In genomic region chr9:106370620-106371383, GRCm38 (mm10) we compare ENCODE assay signal across 8 mouse cellular contexts. TPM values are rescaled to one million over a fixed set of nuclear protein-coding genes. Genes with fewer than 3 reads are reported as not detected.
DNase-seq lines count a peak whose midpoint lies in the region; ATAC-seq and TF ChIP-seq lines count a peak whose summit lies in the region.

No protein-coding gene starts in this region.

- peak overlapping the region; percentile 98 for H3K4me2 ChIP-seq in forebrain, postnatal 0 days (ENCODE audit: low read depth)
- H3K4me2 ChIP-seq in liver, embryonic 15.5 days, result peak overlapping the region; percentile 100

- intact Hi-C loops in heart, adult 2 months (cut with DNase I), result no loop called here
- intact Hi-C loops in heart, postnatal 14 days (cut with DNase I), result no loop called here

- DNase-seq in heart, adult 2 months, result peak in 1 of 2 experiments; percentile 64
- DNase-seq in heart, postnatal 14 days, result no peak
- DNase-seq in forebrain, postnatal 0 days, result no peak
- no peak for DNase-seq in embryo, embryonic 9.5 days (ENCODE audit: extremely low spot score)
- no peak for DNase-seq in right cerebral cortex, postnatal 36 days (ENCODE audit: low spot score in 2 of 2)

- TF ChIP-seq CTCF in heart, adult 2 months (IDR thresholded peaks at IDR 0.05), result no peak
- TF ChIP-seq CTCF in C2C12 (IDR thresholded peaks at IDR 0.05; ENCODE audit: control insufficient read depth, insufficient read depth, insufficient read length), result no peak
- no peak for TF ChIP-seq CTCF in forebrain, postnatal 0 days (IDR thresholded peaks at IDR 0.05; ENCODE audit: low read depth)

- TF ChIP-seq POLR2A in heart, adult 2 months (IDR thresholded peaks at IDR 0.05; ENCODE audit: insufficient read depth, low read depth, low read length), result no peak

- H3K79me2 ChIP-seq in heart, adult 2 months (replicated peaks; ENCODE audit: control insufficient read depth, insufficient read depth, low read length), result peaks cover 15% of the 10 kb centered on the region
- peaks cover 55% of the 10 kb centered on the region for H3K79me2 ChIP-seq in C2C12 (ENCODE audit: control insufficient read depth, insufficient read depth)

- H3K27me3 ChIP-seq in heart, adult 2 months (ENCODE audit: control insufficient read depth, insufficient read depth, low read length), result no peaks in the 10 kb centered on the region
- H3K27me3 ChIP-seq in C2C12 (ENCODE audit: control insufficient read depth, insufficient read depth, insufficient read length), result no peaks in the 10 kb centered on the region
- no peaks in the 10 kb centered on the region for H3K27me3 ChIP-seq in forebrain, postnatal 0 days (ENCODE audit: insufficient read depth, low read length)
- peaks cover 33% of the 10 kb centered on the region for H3K27me3 ChIP-seq in liver, embryonic 15.5 days

- H3K4me3 ChIP-seq in heart, adult 2 months, result peak overlapping the region; percentile 97
- H3K4me3 ChIP-seq in C2C12 (ENCODE audit: insufficient read depth, poor library complexity, severe bottlenecking), result peak overlapping the region; percentile 60
- H3K4me3 ChIP-seq in forebrain, postnatal 0 days (ENCODE audit: low read depth, low read length), result peak overlapping the region; percentile 78
- H3K4me3 ChIP-seq in liver, embryonic 15.5 days (replicated peaks), result peak overlapping the region; percentile 76; the same call in 1 of the 2 replicates

- peaks cover 8% of the 10 kb centered on the region for H3K36me3 ChIP-seq in heart, adult 2 months (ENCODE audit: control insufficient read depth, insufficient read depth, low read length)
- H3K36me3 ChIP-seq in C2C12 (ENCODE audit: control insufficient read depth, insufficient read depth), result peaks cover 23% of the 10 kb centered on the region
- H3K36me3 ChIP-seq in forebrain, postnatal 0 days (ENCODE audit: insufficient read depth), result peaks cover 25% of the 10 kb centered on the region
- peaks cover 20% of the 10 kb centered on the region; the same call in 1 of the 2 replicates for H3K36me3 ChIP-seq in liver, embryonic 15.5 days (replicated peaks)

- peaks cover 29% of the 10 kb centered on the region for H3K79me3 ChIP-seq in C2C12 (ENCODE audit: low read depth)

- H3ac ChIP-seq in C2C12 (ENCODE audit: control insufficient read depth, insufficient read length, low read depth), result peak overlapping the region; percentile 3

- peak overlapping the region; percentile 93 for H3K27ac ChIP-seq in heart, adult 2 months
- H3K27ac ChIP-seq in forebrain, postnatal 0 days (ENCODE audit: low read depth, low read length), result no peak overlapping the region
- H3K27ac ChIP-seq in liver, embryonic 15.5 days (replicated peaks), result 0 out of 2 replicates have a peak overlapping the region, but pooled peaks have one; percentile 31

- WGBS in heart, adult 2 months, result 40% methylated on average over 30 of the region's 30 CpGs
- WGBS in forebrain, postnatal 0 days, result 85% methylated on average over 30 of the region's 30 CpGs
- 81% methylated on average over 30 of the region's 30 CpGs for WGBS in liver, embryonic 15.5 days (ENCODE audit: insufficient replicate concordance)

- TF ChIP-seq EP300 in heart, adult 2 months (IDR thresholded peaks at IDR 0.05; ENCODE audit: insufficient read depth, low read depth, low read length), result no peak

- ATAC-seq in forebrain, postnatal 0 days, result no peak
- no peak for ATAC-seq in liver, embryonic 15.5 days (ENCODE audit: insufficient read depth)
- no peak for ATAC-seq in erythroblast, adult 5-6 weeks (replicated peaks; ENCODE audit: low FRiP score, poor library complexity, severe bottlenecking)

- H3K9me3 ChIP-seq in forebrain, postnatal 0 days (ENCODE audit: low read length), result no peaks in the 10 kb centered on the region
- H3K9me3 ChIP-seq in liver, embryonic 15.5 days (replicated peaks), result no peaks in the 10 kb centered on the region

- peak overlapping the region; percentile 91 for H3K9ac ChIP-seq in heart, adult 2 months (ENCODE audit: low read depth, low read length)
- peak overlapping the region; percentile 85; the same call in 1 of the 2 replicates for H3K9ac ChIP-seq in forebrain, postnatal 0 days
- H3K9ac ChIP-seq in liver, embryonic 15.5 days, result no peak overlapping the region

- peaks cover 13% of the 10 kb centered on the region for H3K4me1 ChIP-seq in heart, adult 2 months (ENCODE audit: control insufficient read depth, insufficient read depth, low read length)
- peaks cover 20% of the 10 kb centered on the region for H3K4me1 ChIP-seq in forebrain, postnatal 0 days (ENCODE audit: insufficient read depth)
- H3K4me1 ChIP-seq in liver, embryonic 15.5 days (replicated peaks), result peaks cover 65% of the 10 kb centered on the region

TF ChIP-seq in C2C12, 6 proteins besides CTCF, POLR2A, EP300 and RAD21:
- TF ChIP-seq CEBPB (IDR thresholded peaks at IDR 0.05; ENCODE audit: low read depth), result no peak
- no peak for TF ChIP-seq MAX (IDR thresholded peaks at IDR 0.05)

RNA-seq across cellular contexts. Expression of gene Dusp7, which starts 2.4 kb away (rescaled TPM):
- total RNA-seq in heart, adult 2 months (2021), result 10 to 100 TPM; 47.6 to 64.9 TPM
- 102 and 118 TPM in 2 replicates for polyA plus RNA-seq in heart, adult 2 months (2012; rRNA removed)
- total RNA-seq in heart, postnatal 14 days (2021), result 10 to 100 TPM; 53.2 to 53.9 TPM
- polyA plus RNA-seq in C2C12 (2012; fragmentation: generic; extraction: Trizol), result 11.0 TPM
- 43.5 and 44.5 TPM in 2 replicates for total RNA-seq in forebrain, postnatal 0 days (2014; rRNA removed)
- 16.5 and 16.7 TPM in 2 replicates for polyA plus RNA-seq in forebrain, postnatal 0 days (2015; fragmentation: Nextera tagmentation; extraction: Ambion mirVana)
- 3.4 and 5.1 TPM in 2 replicates for polyA plus RNA-seq in liver, embryonic 15.5 days (2015; fragmentation: Nextera tagmentation; extraction: Ambion mirVana)
- 17.5 and 19.9 TPM in 2 replicates for total RNA-seq in erythroblast, adult 5-6 weeks (2015; ENCODE audit: low replicate concordance)
- 3.3 and 4.3 TPM in 2 replicates for total RNA-seq in erythroblast, adult 5-6 weeks (2017; ENCODE audit: low replicate concordance)

RNA-seq across cellular contexts. Expression of gene Rpl29, which starts 58.5 kb away (rescaled TPM):
- total RNA-seq in heart, adult 2 months (2021), result 100 to 1,000 TPM; 251 to 296 TPM
- 247 and 287 TPM in 2 replicates for polyA plus RNA-seq in heart, adult 2 months (2012; rRNA removed)
- total RNA-seq in heart, postnatal 14 days (2021), result 100 to 1,000 TPM; 307 to 348 TPM
- polyA plus RNA-seq in C2C12 (2012; fragmentation: generic; extraction: Trizol), result 72.9 TPM
- total RNA-seq in forebrain, postnatal 0 days (2014; rRNA removed), result 890 and 984 TPM in 2 replicates
- polyA plus RNA-seq in forebrain, postnatal 0 days (2015; fragmentation: Nextera tagmentation; extraction: Ambion mirVana), result 678 and 804 TPM in 2 replicates
- polyA plus RNA-seq in liver, embryonic 15.5 days (2015; fragmentation: Nextera tagmentation; extraction: Ambion mirVana), result 454 and 516 TPM in 2 replicates
- total RNA-seq in erythroblast, adult 5-6 weeks (2015; ENCODE audit: low replicate concordance), result 553 and 845 TPM in 2 replicates
- 192 and 282 TPM in 2 replicates for total RNA-seq in erythroblast, adult 5-6 weeks (2017; ENCODE audit: low replicate concordance)
